Mouse (Mus musculus): ENCODE data around the gene 2410002F23Rik.

DNA sequence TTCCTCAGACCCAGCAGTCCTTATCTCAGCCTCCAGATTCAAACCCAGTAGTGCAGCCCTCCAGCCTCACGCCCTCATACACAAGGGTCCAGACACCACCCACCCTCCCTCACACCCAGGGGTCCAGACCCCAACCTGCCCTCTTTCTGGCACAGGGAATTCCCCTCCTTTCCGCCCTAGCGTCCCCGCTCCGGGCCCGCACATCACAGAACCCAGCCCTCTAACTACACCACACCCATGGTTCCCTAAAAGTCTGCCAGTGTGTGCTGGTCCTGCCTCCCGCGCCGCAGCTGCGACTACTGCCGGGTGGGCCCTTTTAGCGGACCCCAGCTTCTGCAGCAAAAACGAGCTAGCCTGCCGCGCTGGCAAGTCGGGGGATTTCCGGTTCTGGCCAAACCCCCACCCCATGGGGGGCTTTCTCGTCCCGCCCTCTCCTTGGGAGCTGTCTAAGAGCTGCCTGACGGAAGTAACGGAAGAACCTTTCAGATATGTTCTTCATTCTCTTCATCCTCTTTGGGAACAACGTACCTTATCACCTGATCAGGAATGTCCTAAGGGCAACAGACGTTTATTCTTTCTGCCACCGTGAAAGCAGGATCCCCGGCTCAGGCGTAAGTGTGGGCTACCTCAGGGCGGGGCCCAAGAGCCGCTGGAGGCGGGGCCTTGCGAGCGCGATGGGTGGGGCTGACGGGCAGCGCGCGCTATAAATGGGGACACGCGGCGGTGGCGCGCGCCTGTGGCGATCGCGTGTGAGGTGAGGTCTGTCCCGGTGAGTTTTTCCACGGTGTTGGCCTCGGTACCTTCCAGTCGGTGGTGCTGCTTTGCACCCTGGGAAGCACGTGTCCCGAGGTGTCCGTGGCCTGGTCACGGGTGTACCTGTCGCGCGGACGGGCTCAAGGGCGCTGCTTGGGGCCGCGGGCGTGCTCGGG lies at the start of gene 2410002F23Rik, which contains the start of gene 1700028J19Rik:
- TF ChIP-seq GATA1 (IDR thresholded peaks at IDR 0.05; ENCODE audit: low read length) (no peak), TAL1 (IDR thresholded peaks at IDR 0.05; ENCODE audit: low read length) (no peak)

Data from erythroblast, embryonic 14.5 days (primary cell).